Mouse (Mus musculus): ENCODE results near the gene Otx1. TPM values are rescaled to one million over a fixed set of nuclear protein-coding genes. Genes with fewer than 3 reads are reported as not detected.

Otx1 gene
- total RNA-seq, 2 experiments from 2014 or later = 5.0 to 7.4 TPM

DNA sequence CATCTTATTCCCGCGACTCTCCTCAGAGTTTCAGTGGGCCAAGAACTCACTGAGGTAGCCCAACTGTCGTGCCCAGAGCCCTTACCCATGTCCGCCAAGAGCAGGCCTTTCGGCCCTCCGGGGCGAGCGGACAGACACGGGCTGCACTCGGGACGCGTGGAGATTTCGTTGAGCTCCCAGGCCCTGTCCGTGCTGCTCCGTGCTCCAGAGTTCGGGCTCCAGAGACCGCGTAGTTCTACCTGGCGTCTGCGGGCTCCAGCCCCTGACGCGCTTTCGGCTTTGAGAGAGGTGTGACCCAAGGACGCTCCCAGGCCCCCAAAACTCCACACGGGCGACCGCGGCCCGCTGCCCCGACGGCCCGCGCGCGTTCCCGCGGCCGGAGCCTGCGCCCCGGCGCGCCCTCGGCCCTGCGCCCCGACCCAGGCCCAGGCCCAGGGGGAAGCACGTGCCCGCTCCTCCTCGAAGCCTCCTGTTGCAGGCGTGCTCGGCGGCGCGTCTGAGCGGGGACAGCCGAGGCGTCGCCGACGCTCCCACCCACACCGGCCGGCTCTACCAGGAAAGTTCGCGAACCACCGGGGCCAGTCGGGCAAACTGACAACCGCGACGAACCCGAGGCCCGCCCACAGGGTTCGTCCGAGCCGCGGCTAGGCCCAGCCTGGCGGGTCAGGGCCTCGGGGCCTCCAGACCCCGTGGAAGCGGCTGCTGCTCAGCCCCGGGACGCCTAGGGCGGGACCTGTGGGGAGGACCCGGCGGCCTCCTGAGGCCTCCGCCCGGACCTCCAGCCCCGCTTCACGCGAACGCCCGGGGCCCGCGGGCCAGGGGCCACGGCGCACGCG, 9.7 kb downstream of the Otx1 start:
- Histone ChIP-seq H3K27ac (no peak overlapping the region), H3K4me3 (no peak overlapping the region)
- no peak for DNase-seq (ENCODE audit: extremely low spot score in 1 of 2, low spot score in 2 of 2)
- intact Hi-C loops (cut with DNase I) = loop anchor here (10.0 kb wide), 1 partner anchor 212 kb away; no protein-coding TSS in a partner anchor
- no peak for TF ChIP-seq CTCF (IDR thresholded peaks at IDR 0.05)

DNA sequence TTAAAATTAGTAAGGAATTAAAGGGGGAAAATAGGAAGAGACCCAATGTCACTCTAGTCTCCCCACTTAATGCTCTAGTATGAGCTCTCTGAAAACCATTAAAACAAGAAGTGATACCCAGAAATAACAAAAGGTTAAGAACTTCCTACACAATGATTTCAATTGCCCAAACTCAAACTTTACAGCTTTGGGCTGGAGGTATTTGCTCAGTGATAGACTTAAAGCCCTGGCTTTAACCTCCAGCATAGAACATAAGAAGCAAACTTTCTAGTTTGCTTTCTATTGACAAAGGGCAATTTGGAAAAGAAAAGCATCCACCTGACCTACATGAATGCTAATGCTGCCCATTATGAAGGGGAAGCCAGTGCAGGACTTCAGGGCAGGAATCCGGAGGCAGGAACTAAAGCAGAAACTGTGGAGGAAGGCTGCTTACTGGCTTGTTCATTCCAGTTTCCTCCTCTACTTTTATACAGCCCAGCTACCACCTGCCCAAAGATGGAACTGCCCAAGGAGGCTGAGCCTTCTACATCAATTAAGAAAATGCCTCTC, 14.2 kb downstream of the Otx1 start:
- DNase-seq (ENCODE audit: extremely low spot score in 1 of 2, low spot score in 2 of 2) = no peak
- intact Hi-C loops (cut with DNase I) = loop anchor here (10.0 kb wide), 1 partner anchor 324 kb away; no protein-coding TSS in a partner anchor
- no peak for TF ChIP-seq CTCF (IDR thresholded peaks at IDR 0.05)
- Histone ChIP-seq H3K27ac (no peak overlapping the region), H3K4me3 (no peak overlapping the region)

DNA sequence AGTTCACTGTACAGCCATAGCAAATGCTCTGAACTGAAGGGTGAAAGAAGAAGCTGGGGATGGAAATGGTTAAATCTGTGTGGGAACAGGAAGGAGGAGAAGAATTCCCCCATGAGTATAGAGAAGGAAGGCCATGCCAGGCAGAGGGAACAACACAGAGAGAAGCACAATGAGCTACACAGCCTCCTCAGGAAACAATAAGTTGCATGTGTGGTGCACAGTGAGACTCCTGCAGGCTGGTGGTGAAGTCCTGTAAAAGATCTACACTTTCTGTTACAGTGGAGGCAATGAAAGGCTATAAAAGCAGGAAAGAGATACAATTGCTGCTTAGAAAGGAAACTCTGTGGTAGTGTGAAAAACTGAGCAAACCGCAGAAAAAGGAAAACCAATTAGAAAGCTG, 17.6 kb downstream of the Otx1 start:
- TF ChIP-seq CTCF (IDR thresholded peaks at IDR 0.05) = no peak

DNA sequence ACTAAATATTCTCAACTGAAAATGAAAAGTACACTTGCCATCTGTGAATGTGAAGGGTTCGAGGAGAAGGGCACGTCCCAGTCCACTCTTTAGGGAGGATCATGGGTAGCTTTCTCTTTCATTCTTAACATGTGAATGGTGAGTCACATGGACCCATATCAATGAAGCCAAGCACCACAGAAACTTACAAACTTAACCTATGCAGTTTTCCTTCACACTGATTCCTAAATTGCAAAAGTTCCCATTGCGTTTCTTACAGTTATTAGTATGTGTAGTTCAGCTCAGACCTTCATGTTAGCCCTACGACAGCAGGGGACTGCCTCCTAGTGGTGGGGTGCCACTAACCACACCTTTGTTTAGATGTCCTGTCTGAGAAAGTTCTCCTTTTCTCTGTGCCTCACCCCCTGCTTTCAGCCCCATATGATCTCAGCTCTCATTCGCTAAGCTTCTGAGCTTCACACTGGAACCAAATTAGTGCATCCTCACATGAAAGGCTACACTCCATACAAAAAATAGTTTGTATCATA, 28.6 kb downstream of the Otx1 start:
- no peak for DNase-seq (ENCODE audit: extremely low spot score in 1 of 2, low spot score in 2 of 2)
- H3K27ac ChIP-seq = no peak overlapping the region
- no peak overlapping the region for H3K4me3 ChIP-seq
- peak; percentile 26 for TF ChIP-seq CTCF (IDR thresholded peaks at IDR 0.05)
- intact Hi-C loops (cut with DNase I) = no loop called here

More for the DNA sequence above, 17.6 kb downstream of the Otx1 start:
- H3K27ac ChIP-seq = no peak overlapping the region
- intact Hi-C loops (cut with DNase I) = loop anchor here (10.0 kb wide), 1 partner anchor 320 kb away; no protein-coding TSS in a partner anchor
- H3K4me3 ChIP-seq = no peak overlapping the region
- DNase-seq (ENCODE audit: extremely low spot score in 1 of 2, low spot score in 2 of 2) = no peak

DNA sequence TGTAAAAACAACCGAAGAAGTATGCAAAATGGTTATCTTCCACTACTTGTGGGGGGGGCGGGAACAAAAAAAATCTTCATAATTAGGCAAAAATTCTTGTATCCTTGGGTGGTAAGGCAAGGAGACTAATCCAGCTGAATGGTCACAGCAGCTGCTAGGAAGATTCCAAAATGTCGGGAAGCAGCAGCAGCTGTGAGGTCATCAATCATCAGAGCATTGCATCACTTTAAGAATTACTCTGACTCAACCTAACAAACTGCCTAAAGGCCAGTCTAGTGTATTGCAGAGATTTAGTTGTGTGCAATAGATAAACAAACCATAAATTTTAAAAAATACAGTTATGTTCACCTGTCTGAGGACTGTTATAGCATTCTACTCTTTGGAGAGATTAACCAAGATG, 29.1 kb downstream of the Otx1 start:
- no peak overlapping the region for H3K27ac ChIP-seq
- intact Hi-C loops (cut with DNase I) = no loop called here
- no peak for TF ChIP-seq CTCF (IDR thresholded peaks at IDR 0.05)
- H3K4me3 ChIP-seq = no peak overlapping the region
- DNase-seq (ENCODE audit: extremely low spot score in 1 of 2, low spot score in 2 of 2) = no peak

DNA sequence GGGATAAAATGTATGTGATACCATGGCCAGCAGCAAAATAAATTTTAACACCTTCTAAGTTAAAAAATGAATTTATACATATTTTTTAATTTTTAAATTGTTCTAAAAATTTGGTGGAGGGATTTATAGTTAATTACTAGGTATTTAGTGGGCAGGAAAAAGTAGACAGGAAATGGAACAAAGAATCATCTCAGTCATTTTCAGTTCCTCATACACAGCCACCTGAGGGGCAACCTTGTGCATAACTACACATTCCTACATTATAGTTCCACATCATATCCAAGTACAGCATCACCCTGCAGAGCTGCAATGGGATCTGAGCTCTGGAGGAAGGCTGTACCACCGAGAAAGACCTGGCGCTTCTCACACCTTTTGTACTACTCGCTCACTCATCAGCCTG, 33.8 kb downstream of the Otx1 start:
- no peak for TF ChIP-seq CTCF (IDR thresholded peaks at IDR 0.05)
- intact Hi-C loops (cut with DNase I) = no loop called here
- no peak for DNase-seq (ENCODE audit: extremely low spot score in 1 of 2, low spot score in 2 of 2)

DNA sequence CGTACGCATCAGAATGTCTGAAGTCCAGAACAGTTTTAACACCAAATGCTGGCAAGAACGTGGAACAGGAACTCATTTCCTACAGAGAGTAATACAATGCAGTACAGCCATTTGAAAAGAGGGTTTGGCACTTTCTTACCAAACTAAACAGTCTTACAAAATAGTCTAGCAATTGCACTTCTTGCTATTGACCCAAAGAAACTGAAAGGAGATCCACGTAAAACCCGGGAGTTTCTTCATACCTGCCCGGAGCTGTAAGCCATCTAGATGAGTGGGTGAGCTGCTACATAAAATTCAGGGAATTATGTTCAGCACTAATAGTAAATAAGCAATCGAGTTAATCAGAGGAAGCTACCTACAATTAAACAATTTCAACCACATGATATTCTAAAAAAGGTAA, 47.5 kb downstream of the Otx1 start:
- no peak for DNase-seq (ENCODE audit: extremely low spot score in 1 of 2, low spot score in 2 of 2)
- TF ChIP-seq CTCF (IDR thresholded peaks at IDR 0.05) = no peak
- intact Hi-C loops (cut with DNase I) = no loop called here
- H3K27ac ChIP-seq = no peak overlapping the region
- no peak overlapping the region for H3K4me3 ChIP-seq

More for the DNA sequence above, 33.8 kb downstream of the Otx1 start:
- no peak overlapping the region for H3K27ac ChIP-seq
- no peak overlapping the region for H3K4me3 ChIP-seq

DNA sequence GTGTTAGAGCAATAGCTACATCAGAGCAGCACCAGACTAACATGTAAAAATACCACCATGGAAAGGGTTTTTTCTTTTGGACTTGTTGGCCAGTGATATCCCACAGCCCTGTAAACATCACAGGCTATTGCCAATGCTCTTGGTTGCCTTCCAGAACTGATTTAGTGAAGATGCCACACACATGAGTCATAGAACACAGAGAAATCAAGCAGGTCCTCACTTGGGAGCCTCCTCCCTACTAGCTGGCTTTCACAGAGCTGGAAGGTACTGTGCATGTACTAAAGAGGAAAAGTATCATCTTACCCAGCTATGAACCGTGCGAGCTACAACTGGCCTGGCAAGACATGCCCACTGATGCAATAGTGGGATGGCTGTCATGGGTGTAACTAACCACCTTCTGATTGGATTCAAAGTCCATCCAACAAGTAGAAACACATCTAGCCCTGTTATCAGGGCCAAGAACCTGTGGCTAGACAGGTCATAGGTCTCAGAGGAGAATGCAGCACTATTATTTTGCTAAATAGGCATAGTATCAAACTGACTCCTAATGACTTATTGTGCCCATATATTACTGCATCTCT, 51.0 kb downstream of the Otx1 start:
- H3K27ac ChIP-seq = no peak overlapping the region
- no peak for DNase-seq (ENCODE audit: extremely low spot score in 1 of 2, low spot score in 2 of 2)
- no peak for TF ChIP-seq CTCF (IDR thresholded peaks at IDR 0.05)
- no peak overlapping the region for H3K4me3 ChIP-seq
- intact Hi-C loops (cut with DNase I) = no loop called here

DNA sequence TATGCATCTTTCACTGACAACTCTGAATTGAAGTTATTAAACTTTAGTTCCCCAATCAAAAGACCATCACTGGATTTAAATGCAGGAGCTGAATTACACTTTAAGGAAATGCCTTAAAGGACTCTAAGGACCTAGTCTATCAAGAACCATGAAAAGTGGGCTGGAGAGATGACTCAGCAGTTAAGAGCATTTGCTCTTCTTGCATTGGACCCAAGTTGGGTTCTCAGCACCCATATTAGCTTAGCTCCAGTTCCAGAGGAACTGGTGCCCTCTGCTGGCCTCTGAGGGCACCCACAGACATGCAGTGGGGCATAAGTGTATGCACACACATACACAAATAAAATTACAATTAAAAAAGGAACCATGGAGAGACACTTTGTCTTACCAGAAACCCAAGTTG, 52.6 kb downstream of the Otx1 start:
- no peak overlapping the region for H3K4me3 ChIP-seq
- intact Hi-C loops (cut with DNase I) = no loop called here
- no peak; the same call in 1 of the 2 replicates for TF ChIP-seq CTCF (IDR thresholded peaks at IDR 0.05)
- H3K27ac ChIP-seq = no peak overlapping the region
- no peak for DNase-seq (ENCODE audit: extremely low spot score in 1 of 2, low spot score in 2 of 2)
